Mouse (Mus musculus): ENCODE data around the gene Farp1. TPM values are rescaled to one million over a fixed set of nuclear protein-coding genes. Genes with fewer than 3 reads are reported as not detected.

Gene Farp1
- total and polyA plus RNA-seq, 2 experiments, result 4.2 to 8.6 TPM

DNA sequence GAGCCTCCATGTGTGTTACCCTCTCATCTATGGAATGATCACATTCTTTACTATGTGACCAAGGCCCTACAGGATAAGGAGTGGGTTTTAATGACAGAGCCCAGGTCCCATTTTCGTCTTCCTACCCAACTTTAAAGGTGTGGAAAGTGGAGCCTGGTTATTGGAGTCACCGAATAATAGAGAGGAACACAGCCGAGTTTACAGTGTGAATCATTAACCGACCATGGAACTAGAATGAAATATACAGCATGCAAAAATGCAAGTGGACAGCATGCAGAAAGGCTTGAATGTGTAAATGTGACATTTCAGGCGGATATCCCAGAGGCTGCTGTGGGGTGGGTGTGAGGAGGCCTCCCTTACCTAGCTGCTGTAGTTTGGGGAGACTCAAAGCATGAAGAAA, 66.5 kb downstream of the Farp1 start:
- H3K36me3 ChIP-seq (ENCODE audit: control insufficient read depth, insufficient read depth, low read length), result no peaks in the 10 kb centered on the region

DNA sequence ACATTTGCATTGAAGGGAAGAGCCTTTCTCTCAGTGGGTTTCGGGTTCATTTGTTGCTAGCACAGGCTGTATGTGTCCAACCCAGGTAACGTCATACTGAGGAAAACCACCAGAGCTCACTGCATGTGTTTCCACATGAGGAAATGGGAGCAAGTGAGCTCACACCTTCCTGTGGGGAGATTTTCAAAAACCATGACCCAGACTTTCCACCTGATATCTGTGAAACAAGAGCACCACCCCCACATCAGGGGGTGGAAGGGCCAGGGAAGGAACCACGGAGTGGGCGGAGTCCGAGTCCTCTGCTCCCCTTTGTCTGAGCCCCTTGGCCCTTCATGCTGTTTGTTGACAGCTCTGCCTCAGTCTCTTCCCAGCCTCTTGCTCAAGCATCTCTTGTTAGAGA, 67.6 kb downstream of the Farp1 start:
- H3K9ac ChIP-seq (ENCODE audit: low read depth, low read length), result no peak overlapping the region
- DNase-seq (ENCODE audit: extremely low read depth, low read depth, low spot score), result no peak
- H3K4me1 ChIP-seq (ENCODE audit: control insufficient read depth, insufficient read depth, low read length), result peaks cover 12% of the 10 kb centered on the region
- no peak overlapping the region for H3K27ac ChIP-seq (replicated peaks; ENCODE audit: insufficient read depth, low read depth, low read length)
- H3K79me2 ChIP-seq (ENCODE audit: control insufficient read depth, insufficient read depth, low read length), result peaks cover 14% of the 10 kb centered on the region; the same call in 1 of the 2 replicates
- TF ChIP-seq POLR2A (IDR thresholded peaks at IDR 0.05; ENCODE audit: extremely low read depth, insufficient read depth, low read length), result no peak
- TF ChIP-seq CTCF (IDR thresholded peaks at IDR 0.05; ENCODE audit: low read depth, low read length), result no peak
- WGBS, result 88% methylated on average over 5 of the region's 5 CpGs
- H3K36me3 ChIP-seq (ENCODE audit: control insufficient read depth, insufficient read depth, low read length), result no peaks in the 10 kb centered on the region
- no peaks in the 10 kb centered on the region for H3K27me3 ChIP-seq (ENCODE audit: control insufficient read depth, insufficient read depth, low read length)
- no peak overlapping the region for H3K4me3 ChIP-seq (ENCODE audit: insufficient read depth, low read depth, low read length)

More for the DNA sequence above, 66.5 kb downstream of the Farp1 start:
- peaks cover 22% of the 10 kb centered on the region; the same call in 1 of the 2 replicates for H3K79me2 ChIP-seq (ENCODE audit: control insufficient read depth, insufficient read depth, low read length)
- TF ChIP-seq CTCF (IDR thresholded peaks at IDR 0.05; ENCODE audit: low read depth, low read length), result no peak
- no peak for TF ChIP-seq POLR2A (IDR thresholded peaks at IDR 0.05; ENCODE audit: extremely low read depth, insufficient read depth, low read length)
- H3K27ac ChIP-seq (replicated peaks; ENCODE audit: insufficient read depth, low read depth, low read length), result no peak overlapping the region
- no peak overlapping the region for H3K4me3 ChIP-seq (ENCODE audit: insufficient read depth, low read depth, low read length)
- peaks cover 12% of the 10 kb centered on the region for H3K4me1 ChIP-seq (ENCODE audit: control insufficient read depth, insufficient read depth, low read length)
- DNase-seq (ENCODE audit: extremely low read depth, low read depth, low spot score), result peak; percentile 19
- WGBS, result 33% methylated on average over 5 of the region's 5 CpGs
- no peaks in the 10 kb centered on the region for H3K27me3 ChIP-seq (ENCODE audit: control insufficient read depth, insufficient read depth, low read length)
- no peak overlapping the region for H3K9ac ChIP-seq (ENCODE audit: low read depth, low read length)

DNA sequence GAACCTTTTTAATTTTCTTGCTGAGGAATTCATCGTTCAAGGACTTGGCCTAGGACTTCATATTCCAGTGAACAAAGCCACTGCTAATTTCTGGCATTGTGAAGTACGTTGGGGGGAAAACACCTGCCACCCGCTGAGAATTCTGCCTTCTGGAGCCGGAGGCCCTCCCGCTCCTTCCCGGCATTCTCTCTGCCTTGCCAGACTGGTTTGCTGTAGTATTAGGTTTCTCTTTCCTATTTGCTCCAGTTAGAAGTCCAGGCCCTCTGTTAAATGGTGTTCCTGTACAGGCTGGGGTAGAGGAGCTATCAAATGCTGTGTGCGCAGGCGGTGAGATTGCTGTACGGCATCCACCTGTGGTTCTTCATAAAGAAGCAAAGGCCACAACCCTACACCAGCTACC, 68.5 kb downstream of the Farp1 start:
- no peak overlapping the region for H3K4me3 ChIP-seq (ENCODE audit: insufficient read depth, low read depth, low read length)
- WGBS, result 89% methylated on average over 9 of the region's 9 CpGs
- DNase-seq (ENCODE audit: extremely low read depth, low read depth, low spot score), result no peak

DNA sequence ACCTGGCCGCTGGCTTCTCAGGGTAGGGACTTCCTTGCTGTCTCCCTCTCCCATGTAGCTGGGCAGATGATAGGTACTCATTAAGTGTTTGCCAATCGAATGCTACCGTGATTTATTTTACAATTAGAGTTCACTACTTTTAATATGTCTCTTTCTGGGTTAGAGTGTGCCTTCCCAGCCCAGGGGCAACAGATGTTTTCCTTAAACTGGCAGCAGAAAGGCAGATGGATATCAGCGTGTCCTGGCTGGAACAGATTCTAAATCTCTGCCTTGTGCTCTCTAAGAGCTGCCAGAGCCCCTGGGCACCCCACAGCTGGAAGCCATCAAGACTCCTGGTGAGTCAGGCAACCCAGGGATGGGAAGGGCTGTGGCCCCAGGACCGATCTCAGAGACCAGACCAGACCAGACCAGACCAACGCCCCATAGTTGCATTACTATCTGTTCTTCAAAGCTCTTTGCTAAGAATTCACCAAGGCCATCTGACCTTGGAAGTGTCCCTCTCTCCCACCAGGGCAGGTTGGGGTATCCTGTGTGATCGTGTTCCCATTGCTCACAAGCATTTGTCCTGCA, 69.8 kb downstream of the Farp1 start:
- Histone ChIP-seq H3K27ac (replicated peaks; ENCODE audit: insufficient read depth, low read depth, low read length) (no peak overlapping the region), H3K4me1 (ENCODE audit: control insufficient read depth, insufficient read depth, low read length) (peaks cover 23% of the 10 kb centered on the region), H3K36me3 (ENCODE audit: control insufficient read depth, insufficient read depth, low read length) (no peaks in the 10 kb centered on the region), H3K79me2 (ENCODE audit: control insufficient read depth, insufficient read depth, low read length) (peaks cover 6% of the 10 kb centered on the region; the same call in 1 of the 2 replicates), H3K27me3 (ENCODE audit: control insufficient read depth, insufficient read depth, low read length) (no peaks in the 10 kb centered on the region), H3K4me3 (ENCODE audit: insufficient read depth, low read depth, low read length) (no peak overlapping the region), H3K9ac (ENCODE audit: low read depth, low read length) (no peak overlapping the region)
- no peak for DNase-seq (ENCODE audit: extremely low read depth, low read depth, low spot score)
- 87% methylated on average over 7 of the region's 7 CpGs for WGBS
- no peak for TF ChIP-seq CTCF (IDR thresholded peaks at IDR 0.05; ENCODE audit: low read depth, low read length)
- no peak for TF ChIP-seq POLR2A (IDR thresholded peaks at IDR 0.05; ENCODE audit: extremely low read depth, insufficient read depth, low read length)

More for the DNA sequence above, 68.5 kb downstream of the Farp1 start:
- H3K79me2 ChIP-seq (ENCODE audit: control insufficient read depth, insufficient read depth, low read length), result peaks cover 6% of the 10 kb centered on the region; the same call in 1 of the 2 replicates
- H3K36me3 ChIP-seq (ENCODE audit: control insufficient read depth, insufficient read depth, low read length), result no peaks in the 10 kb centered on the region
- H3K4me1 ChIP-seq (ENCODE audit: control insufficient read depth, insufficient read depth, low read length), result peaks cover 19% of the 10 kb centered on the region
- H3K27ac ChIP-seq (replicated peaks; ENCODE audit: insufficient read depth, low read depth, low read length), result no peak overlapping the region
- no peaks in the 10 kb centered on the region for H3K27me3 ChIP-seq (ENCODE audit: control insufficient read depth, insufficient read depth, low read length)
- H3K9ac ChIP-seq (ENCODE audit: low read depth, low read length), result no peak overlapping the region
- TF ChIP-seq CTCF (IDR thresholded peaks at IDR 0.05; ENCODE audit: low read depth, low read length) (no peak), POLR2A (IDR thresholded peaks at IDR 0.05; ENCODE audit: extremely low read depth, insufficient read depth, low read length) (no peak)

DNA sequence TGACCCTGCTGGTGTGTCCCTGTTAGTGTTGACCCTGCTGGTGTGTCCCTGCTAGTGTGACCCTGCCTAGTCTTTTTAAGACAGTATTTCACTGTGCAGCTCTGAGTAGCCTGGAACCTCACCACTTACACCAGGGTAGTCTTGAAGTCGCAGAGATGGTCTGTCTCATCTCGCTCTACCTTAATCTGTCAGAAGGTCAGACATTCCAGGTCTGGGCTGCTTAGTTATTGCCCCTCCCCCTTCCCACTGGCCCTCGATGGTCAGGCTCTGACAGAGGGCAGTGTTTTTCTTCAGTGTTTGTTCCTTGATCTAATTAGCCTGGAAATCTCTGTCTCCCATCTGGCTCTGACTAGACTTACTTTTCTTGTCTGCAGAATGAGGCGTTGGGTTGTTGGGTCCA, 71.9 kb downstream of the Farp1 start:
- WGBS, result 78% methylated on average over 4 of the region's 4 CpGs
- TF ChIP-seq CTCF (IDR thresholded peaks at IDR 0.05; ENCODE audit: low read depth, low read length) (no peak), POLR2A (IDR thresholded peaks at IDR 0.05; ENCODE audit: extremely low read depth, insufficient read depth, low read length) (no peak)

DNA sequence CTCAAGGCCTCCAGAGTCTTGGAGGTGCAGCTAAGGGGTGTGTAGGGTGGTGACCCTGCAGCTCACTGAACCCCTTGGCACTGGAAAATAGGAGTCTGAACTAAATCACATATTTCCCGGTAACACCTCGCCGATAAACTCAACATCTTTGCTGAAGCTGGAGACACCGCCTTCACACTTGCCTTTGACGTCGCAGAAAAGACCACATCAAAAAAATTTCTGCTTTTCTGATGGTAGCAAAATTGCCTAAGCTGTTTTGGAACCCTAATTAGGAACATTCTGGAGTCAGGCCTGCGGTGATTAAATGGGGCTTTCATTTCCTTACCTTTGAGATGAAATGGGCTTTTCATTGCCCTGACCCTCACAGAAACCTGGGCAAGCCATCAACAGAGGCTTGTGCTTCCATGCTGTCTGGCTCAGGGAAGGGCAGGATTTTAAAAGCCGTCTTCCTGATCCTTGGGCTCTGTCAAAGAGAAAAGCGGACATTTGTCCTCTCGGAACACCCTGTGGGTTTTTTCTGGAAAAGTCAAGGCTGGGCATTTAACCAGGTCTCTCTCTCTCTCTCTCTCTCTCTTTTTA, 72.8 kb downstream of the Farp1 start:
- 93% methylated on average over 10 of the region's 10 CpGs for WGBS
- Histone ChIP-seq H3K27ac (replicated peaks; ENCODE audit: insufficient read depth, low read depth, low read length) (peak overlapping the region; percentile 30), H3K9ac (ENCODE audit: low read depth, low read length) (no peak overlapping the region), H3K79me2 (ENCODE audit: control insufficient read depth, insufficient read depth, low read length) (0 out of 2 replicates have a peak, but pooled peaks cover 2% of the 10 kb centered on the region), H3K4me3 (ENCODE audit: insufficient read depth, low read depth, low read length) (no peak overlapping the region), H3K4me1 (ENCODE audit: control insufficient read depth, insufficient read depth, low read length) (peaks cover 11% of the 10 kb centered on the region), H3K27me3 (ENCODE audit: control insufficient read depth, insufficient read depth, low read length) (no peaks in the 10 kb centered on the region), H3K36me3 (ENCODE audit: control insufficient read depth, insufficient read depth, low read length) (no peaks in the 10 kb centered on the region)
- DNase-seq (ENCODE audit: extremely low read depth, low read depth, low spot score), result no peak
- TF ChIP-seq CTCF (IDR thresholded peaks at IDR 0.05; ENCODE audit: low read depth, low read length) (no peak), POLR2A (IDR thresholded peaks at IDR 0.05; ENCODE audit: extremely low read depth, insufficient read depth, low read length) (no peak)

More for the DNA sequence above, 71.9 kb downstream of the Farp1 start:
- no peak overlapping the region for H3K4me3 ChIP-seq (ENCODE audit: insufficient read depth, low read depth, low read length)
- H3K4me1 ChIP-seq (ENCODE audit: control insufficient read depth, insufficient read depth, low read length), result peaks cover 11% of the 10 kb centered on the region
- DNase-seq (ENCODE audit: extremely low read depth, low read depth, low spot score), result no peak
- H3K27ac ChIP-seq (replicated peaks; ENCODE audit: insufficient read depth, low read depth, low read length), result no peak overlapping the region
- H3K36me3 ChIP-seq (ENCODE audit: control insufficient read depth, insufficient read depth, low read length), result no peaks in the 10 kb centered on the region
- H3K27me3 ChIP-seq (ENCODE audit: control insufficient read depth, insufficient read depth, low read length), result no peaks in the 10 kb centered on the region
- H3K79me2 ChIP-seq (ENCODE audit: control insufficient read depth, insufficient read depth, low read length), result peaks cover 5% of the 10 kb centered on the region; the same call in 1 of the 2 replicates
- no peak overlapping the region for H3K9ac ChIP-seq (ENCODE audit: low read depth, low read length)
